Mouse (Mus musculus): ENCODE data around the gene Abca1.

DNA sequence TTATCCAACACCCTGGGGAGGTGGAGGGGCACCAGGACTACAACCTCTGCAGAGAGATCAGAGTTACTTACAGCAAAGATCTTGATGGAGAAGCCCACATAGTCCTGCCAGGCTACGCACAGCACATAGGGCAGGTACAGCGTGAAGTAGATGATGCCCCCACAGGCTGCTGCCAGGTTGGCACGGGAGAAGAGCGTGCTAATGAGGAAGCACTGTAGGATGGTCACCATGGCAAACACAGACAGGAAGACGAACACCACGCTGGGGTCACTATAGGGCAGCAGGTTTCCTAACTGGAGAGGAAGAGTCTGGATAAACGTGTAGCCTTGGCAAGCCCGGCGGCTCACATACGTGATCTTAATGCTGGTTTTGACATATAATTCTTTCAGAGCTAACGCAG is 77.8 kb downstream of the Abca1 start:
- no peak for TF ChIP-seq CTCF (IDR thresholded peaks at IDR 0.05; ENCODE audit: low read depth, low read length)
- no peak for TF ChIP-seq POLR2A (IDR thresholded peaks at IDR 0.05; ENCODE audit: extremely low read depth, insufficient read depth, low read length)
